Mouse (Mus musculus): Measurements from ENCODE around the gene Myo3b.

GRCm38 (mm10) chr2:70315734-70316133, 276.8 kb downstream of the Myo3b start:
- TF ChIP-seq CTCF (IDR thresholded peaks at IDR 0.05; ENCODE audit: low read depth) = no peak
- no peak for TF ChIP-seq EP300 (IDR thresholded peaks at IDR 0.05; ENCODE audit: low read depth)

All from liver, embryonic 14.5 days (tissue).